Mouse (Mus musculus): ENCODE data around the gene 1700037H04Rik. TPM values are rescaled to one million over a fixed set of nuclear protein-coding genes. Genes with fewer than 3 reads are reported as not detected.

Gene 1700037H04Rik
- polyA plus RNA-seq, 1 experiment from 2014 or later: 86.3 TPM

DNA sequence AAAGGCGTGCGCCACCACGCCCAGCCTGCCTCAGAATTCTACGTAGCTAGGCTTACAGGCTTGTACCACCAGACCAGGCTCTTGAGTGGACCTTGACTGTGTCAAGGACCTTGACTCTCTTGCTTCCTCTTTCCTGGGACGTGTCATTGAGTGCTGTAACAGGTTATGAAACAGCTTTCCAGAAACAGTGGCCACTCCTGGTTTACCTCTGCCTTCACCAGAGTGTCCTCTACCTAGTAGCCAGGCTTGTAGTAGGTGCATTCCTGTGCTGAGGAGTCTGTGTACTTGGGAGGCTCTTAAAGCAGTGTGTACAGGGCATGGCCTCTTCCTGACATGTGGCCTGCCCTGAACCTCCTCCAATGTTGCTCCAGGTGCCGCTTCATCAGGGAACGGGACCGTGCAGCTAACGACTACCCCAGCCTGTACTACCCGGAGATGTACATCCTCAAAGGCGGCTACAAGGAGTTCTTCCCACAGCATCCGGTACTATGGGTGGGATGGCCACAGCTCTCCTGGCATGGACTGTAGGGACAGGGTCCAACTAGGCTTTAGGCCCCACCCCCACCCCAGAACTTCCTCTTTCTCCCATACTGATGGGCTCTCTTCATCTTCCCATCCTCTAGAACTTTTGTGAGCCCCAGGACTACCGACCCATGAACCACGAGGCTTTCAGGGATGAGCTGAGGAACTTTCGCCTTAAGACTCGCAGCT lies 36.9 kb upstream of the 1700037H04Rik start:
- H3K27me3 ChIP-seq: no peaks in the 10 kb centered on the region
- no peak for TF ChIP-seq CTCF (IDR thresholded peaks at IDR 0.05)
- in situ Hi-C loops (cut with MboI; ENCODE audit: low pct_unique_long_range_greater_than_20kb): no loop called here
- POLR2A ChIA-PET: interaction anchor here (1.0 kb wide), 1 partner anchor 13 kb away, joined by 3 read pairs; no protein-coding TSS in a partner anchor
- CTCF ChIA-PET: interaction anchor here (0.8 kb wide), 1 partner anchor 14 kb away, joined by 3 read pairs; no protein-coding TSS in a partner anchor
- DNase-seq (ENCODE audit: low read depth, low spot score): no peak
- ATAC-seq: no peak

DNA sequence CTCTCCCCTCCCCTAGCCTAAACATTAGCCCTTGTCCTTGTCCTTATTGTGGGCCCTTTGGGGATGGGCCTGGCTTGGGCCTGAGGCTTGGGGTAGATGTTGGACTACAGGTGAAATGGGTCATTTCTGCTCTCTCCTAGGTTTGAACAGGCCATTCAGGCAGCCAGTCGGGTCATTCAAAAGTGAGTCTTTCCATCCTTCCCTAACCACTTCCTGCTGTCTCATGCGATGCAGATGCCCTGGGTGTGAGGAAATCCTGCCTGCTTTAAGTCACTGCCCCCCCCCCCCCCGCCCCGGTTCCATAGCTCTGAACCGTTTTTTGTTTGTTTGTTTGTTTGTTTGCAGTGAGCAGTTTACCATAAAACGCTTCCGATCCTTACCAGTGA lies 31.1 kb upstream of the 1700037H04Rik start:
- DNase-seq (ENCODE audit: low read depth, low spot score): no peak
- in situ Hi-C loops (cut with MboI; ENCODE audit: low pct_unique_long_range_greater_than_20kb): no loop called here
- POLR2A ChIA-PET: interaction anchor here (1.6 kb wide), 1 partner anchor 12 kb away, joined by 4 read pairs; no protein-coding TSS in a partner anchor
- H3K27me3 ChIP-seq: no peaks in the 10 kb centered on the region
- ATAC-seq: no peak
- TF ChIP-seq CTCF (IDR thresholded peaks at IDR 0.05): no peak
- CTCF ChIA-PET: no interaction called here

DNA sequence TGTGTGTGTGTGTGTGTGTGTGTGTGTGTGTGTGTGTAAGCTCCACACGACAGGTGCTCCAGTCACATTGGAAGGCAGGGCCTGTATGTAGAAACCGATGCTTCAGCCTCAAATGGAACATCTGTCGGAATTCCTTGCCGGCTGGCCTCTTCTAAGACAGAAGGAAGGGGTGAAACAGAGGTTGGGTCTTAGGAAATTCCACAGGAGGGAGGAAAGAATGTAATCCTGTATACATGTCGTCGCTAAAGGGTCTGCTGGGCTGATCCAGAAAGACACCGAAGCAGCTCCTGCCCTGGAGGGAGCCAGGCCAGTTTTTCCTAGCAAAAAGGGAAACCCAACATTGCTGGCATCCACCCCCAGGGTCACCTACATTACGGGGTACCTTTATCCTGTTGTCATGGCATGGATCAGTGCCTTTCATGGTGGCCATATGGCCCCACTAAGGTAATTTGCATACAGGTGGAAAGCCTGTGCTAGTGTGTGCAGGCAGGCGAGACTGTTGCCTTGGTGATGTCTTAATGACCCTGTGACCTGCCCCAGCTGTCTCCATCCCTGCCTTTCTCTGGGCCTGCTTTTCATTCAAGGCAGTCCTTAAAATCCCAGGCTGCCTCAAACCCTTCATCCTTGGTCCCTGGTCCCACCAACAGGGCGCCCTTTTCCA lies 30.6 kb upstream of the 1700037H04Rik start:
- CTCF ChIA-PET: interaction anchor here (0.8 to 0.9 kb wide), 2 partner anchors 8 to 10 kb away, joined by 3 read pairs; no protein-coding TSS in a partner anchor
- DNase-seq (ENCODE audit: low read depth, low spot score): no peak
- no peaks in the 10 kb centered on the region for H3K27me3 ChIP-seq
- in situ Hi-C loops (cut with MboI; ENCODE audit: low pct_unique_long_range_greater_than_20kb): no loop called here
- POLR2A ChIA-PET: interaction anchor here (1.3 kb wide), 1 partner anchor 11 kb away, joined by 4 read pairs; the partner anchor contains the start of gene Cenpb
- TF ChIP-seq CTCF (IDR thresholded peaks at IDR 0.05): no peak
- ATAC-seq: no peak

DNA sequence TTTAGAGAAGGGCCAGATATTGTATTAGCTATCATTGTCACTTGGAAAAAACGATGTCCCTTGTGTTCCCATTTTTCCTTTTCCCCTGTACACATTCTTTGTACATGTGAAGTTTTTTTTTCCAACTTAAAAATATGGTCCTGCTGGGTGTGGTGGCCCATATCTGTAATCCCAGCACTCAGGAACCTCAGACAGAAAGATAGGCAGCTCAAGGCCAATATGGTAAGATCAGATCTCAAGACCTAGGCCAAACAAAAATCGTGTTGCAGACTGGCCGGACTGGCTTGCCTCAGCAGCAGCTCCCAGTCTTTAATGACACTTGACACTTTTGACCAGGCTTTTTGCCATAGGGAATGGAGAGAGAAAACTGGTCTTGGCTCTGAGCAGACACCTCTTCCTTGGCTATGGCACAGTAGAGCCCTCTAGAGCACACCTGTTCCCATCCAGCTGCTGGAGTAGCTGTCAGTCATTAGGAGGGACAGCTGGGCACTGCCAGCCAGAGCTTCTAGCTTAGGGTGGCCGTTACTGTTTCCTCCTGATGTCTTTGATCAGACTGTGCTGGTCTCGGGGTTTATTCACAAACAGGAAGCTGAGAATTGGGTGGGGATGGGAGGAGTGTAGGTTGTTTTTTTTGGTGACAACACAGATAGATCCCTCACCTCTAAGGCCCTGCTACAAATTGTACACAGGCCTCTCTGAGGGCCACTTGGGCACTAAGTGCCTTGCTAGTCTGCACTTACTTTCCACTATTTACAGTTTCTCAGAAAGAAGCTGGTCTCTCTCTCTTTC lies 29.8 kb upstream of the 1700037H04Rik start:
- ChIA-PET CTCF (interaction anchor here (0.8 to 0.9 kb wide), 2 partner anchors 9 to 11 kb away, joined by 3 read pairs; no protein-coding TSS in a partner anchor), POLR2A (interaction anchor here (1.3 kb wide), 1 partner anchor 10 kb away, joined by 4 read pairs; the partner anchor contains the start of gene Cenpb)
- in situ Hi-C loops (cut with MboI; ENCODE audit: low pct_unique_long_range_greater_than_20kb): no loop called here
- no peak for TF ChIP-seq CTCF (IDR thresholded peaks at IDR 0.05)
- no peak for DNase-seq (ENCODE audit: low read depth, low spot score)
- H3K27me3 ChIP-seq: no peaks in the 10 kb centered on the region
- ATAC-seq: no peak

GRCm38 (mm10) chr2:131188311-131188710 lies 28.4 kb upstream of the 1700037H04Rik start:
- in situ Hi-C loops (cut with MboI; ENCODE audit: low pct_unique_long_range_greater_than_20kb): no loop called here
- no peaks in the 10 kb centered on the region for H3K27me3 ChIP-seq
- ChIA-PET CTCF (interaction anchor here (1.4 to 2.5 kb wide), 2 partner anchors 12 to 67 kb away, joined by 3 to 11 read pairs; no protein-coding TSS in a partner anchor), POLR2A (no interaction called here)
- no peak for DNase-seq (ENCODE audit: low read depth, low spot score)
- no peak for ATAC-seq
- no peak for TF ChIP-seq CTCF (IDR thresholded peaks at IDR 0.05)

- POLR2A ChIA-PET: interaction anchor here (0.6 to 1.4 kb wide), 2 partner anchors 30 to 48 kb away, joined by 3 read pairs; no protein-coding TSS in a partner anchor
- H3K27me3 ChIP-seq: no peaks in the 10 kb centered on the region
- ATAC-seq (no peak), DNase-seq (ENCODE audit: low read depth, low spot score) (no peak)
- in situ Hi-C loops (cut with MboI; ENCODE audit: low pct_unique_long_range_greater_than_20kb): no loop called here
- CTCF ChIA-PET: interaction anchor here (1.1 to 2.5 kb wide), 4 partner anchors 12 to 67 kb away, joined by 3 to 11 read pairs (median 3); partner anchors contain the start of gene 1700037H04Rik
- TF ChIP-seq CTCF (IDR thresholded peaks at IDR 0.05): no peak
Observed at GRCm38 (mm10) chr2:131187602-131187922, 27.7 kb upstream of the 1700037H04Rik start.

GRCm38 (mm10) chr2:131186771-131187601 lies 27.1 kb upstream of the 1700037H04Rik start, which contains the start of the genes Cdc25b and Spef1:
Gene Cdc25b (plus strand): TSS chr2:131186949.
Gene Spef1 (minus strand): TSS chr2:131187282.
- ChIA-PET POLR2A (interaction anchor here (0.6 to 1.4 kb wide), 2 partner anchors 29 to 48 kb away, joined by 3 read pairs; no protein-coding TSS in a partner anchor), CTCF (interaction anchor here (0.7 to 2.5 kb wide), 5 partner anchors 13 to 151 kb away, joined by 3 to 11 read pairs (median 3); partner anchors contain the start of gene 1700037H04Rik)
- no peak for TF ChIP-seq CTCF (IDR thresholded peaks at IDR 0.05)
- ATAC-seq: peak; percentile 89
- H3K27me3 ChIP-seq: no peaks in the 10 kb centered on the region
- in situ Hi-C loops (cut with MboI; ENCODE audit: low pct_unique_long_range_greater_than_20kb): no loop called here
- DNase-seq (ENCODE audit: low read depth, low spot score): no peak

GRCm38 (mm10) chr2:131186343-131186742 lies 26.5 kb upstream of the 1700037H04Rik start:
- no peaks in the 10 kb centered on the region for H3K27me3 ChIP-seq
- DNase-seq (ENCODE audit: low read depth, low spot score) (no peak), ATAC-seq (no peak)
- in situ Hi-C loops (cut with MboI; ENCODE audit: low pct_unique_long_range_greater_than_20kb): no loop called here
- no peak for TF ChIP-seq CTCF (IDR thresholded peaks at IDR 0.05)
- ChIA-PET POLR2A (no interaction called here), CTCF (interaction anchor here (1.1 to 2.5 kb wide), 3 partner anchors 10 to 49 kb away, joined by 3 to 11 read pairs (median 3); no protein-coding TSS in a partner anchor)

GRCm38 (mm10) chr2:131179990-131180587 lies 20.2 kb upstream of the 1700037H04Rik start, which contains the start of gene Cenpb:
Gene Cenpb (minus strand): TSS chr2:131180067.
- in situ Hi-C loops (cut with MboI; ENCODE audit: low pct_unique_long_range_greater_than_20kb): loop anchor here (5.0 kb wide), 1 partner anchor 72 kb away; no protein-coding TSS in a partner anchor
- ATAC-seq: peak; percentile 86
- H3K27me3 ChIP-seq: no peaks in the 10 kb centered on the region
- CTCF ChIA-PET: interaction anchor here (2.2 kb wide), 1 partner anchor 31 kb away, joined by 6 read pairs; no protein-coding TSS in a partner anchor
- TF ChIP-seq CTCF (IDR thresholded peaks at IDR 0.05): no peak
- POLR2A ChIA-PET: interaction anchor here (1.2 to 1.4 kb wide), 3 partner anchors 10 to 53 kb away, joined by 3 to 4 read pairs (median 4); no protein-coding TSS in a partner anchor
- DNase-seq (ENCODE audit: low read depth, low spot score): no peak
